Mouse (Mus musculus) MEL (cell line): ENCODE results near the gene Ddx18. TPM values are rescaled to one million over a fixed set of nuclear protein-coding genes. Genes with fewer than 3 reads are reported as not detected.

Experiments used
- DNase-seq: peaks from one replicate; pipeline ENCODE4 v3.0.0; 2011; ENCODE audit warnings: low read depth, low spot score
- H3K27ac ChIP-seq: 2 replicates; pipeline ENCODE4 v1.5.1; 2012; ENCODE audit warnings: low read depth, mild to moderate bottlenecking, control low read depth, low read length, moderate library complexity; ENCODE audit not compliant: control insufficient read depth
- H3K27me3 ChIP-seq, 2 experiments: fragments of 150-350 bp in 1 of 2; sonication (generic) in 1 of 2; 2 replicates each; pipeline ENCODE4 v1.6.1; 2012; ENCODE audit warnings: low read length in 2 of 2, mild to moderate bottlenecking in 2 of 2, improper control_type of control experiment in 1 of 2, moderate library complexity in 1 of 2; ENCODE audit not compliant: insufficient read depth in 2 of 2, control insufficient read depth in 1 of 2
- H3K36me3 ChIP-seq, 2 experiments: 2 replicates each; pipeline ENCODE4 v1.6.1; 2012 to 2014; ENCODE audit warnings: low read length in 2 of 2, improper control_type of control experiment in 1 of 2, inconsistent platforms in 1 of 2, mild to moderate bottlenecking in 1 of 2; ENCODE audit not compliant: insufficient read depth in 2 of 2, control insufficient read depth in 1 of 2
- H3K4me1 ChIP-seq, 2 experiments: fragments of 150-350 bp in 1 of 2; sonication (generic) in 1 of 2; 2 replicates each; pipeline ENCODE4 v1.6.1; 2012; ENCODE audit warnings: low read length in 2 of 2, improper control_type of control experiment in 1 of 2, mild to moderate bottlenecking in 1 of 2; ENCODE audit not compliant: insufficient read depth in 2 of 2, control insufficient read depth in 1 of 2
- H3K4me3 ChIP-seq, 2 experiments: fragments of 150-350 bp in 1 of 2; sonication (generic) in 1 of 2; 2 replicates each; pipeline ENCODE4 v1.5.1; 2012; ENCODE audit warnings: low read depth in 2 of 2, low read length in 2 of 2, mild to moderate bottlenecking in 2 of 2, moderate library complexity in 2 of 2, control low read depth in 1 of 2, improper control_type of control experiment in 1 of 2; ENCODE audit not compliant: control insufficient read depth in 1 of 2, insufficient read depth in 1 of 2
- H3K79me2 ChIP-seq: 2 replicates; pipeline ENCODE4 v1.6.1; 2012; ENCODE audit warnings: mild to moderate bottlenecking, low read length, moderate library complexity; ENCODE audit not compliant: control insufficient read depth, poor library complexity, insufficient read depth
- H3K9ac ChIP-seq: 2 replicates; pipeline ENCODE4 v1.6.1; 2012; ENCODE audit warnings: low read depth, mild to moderate bottlenecking, control low read depth, low read length, moderate library complexity; ENCODE audit not compliant: control insufficient read depth, poor library complexity, severe bottlenecking
- H3K9me3 ChIP-seq: fragments of 150-350 bp; sonication (generic); replicated peaks from 2 replicates; pipeline ENCODE4 v1.6.1; 2012; ENCODE audit warnings: mild to moderate bottlenecking, low read length, improper control_type of control experiment, moderate library complexity; ENCODE audit not compliant: insufficient read depth
- CHD2 ChIP-seq: IDR thresholded peaks from 2 replicates; pipeline ENCODE4 v1.6.1; 2011; ENCODE audit warnings: low read length, improper control_type of control experiment
- E2F4 ChIP-seq: IDR thresholded peaks from 2 replicates; pipeline ENCODE4 v1.6.1; 2011; ENCODE audit warnings: low read depth, low read length, improper control_type of control experiment, borderline replicate concordance
- EP300 ChIP-seq, 2 experiments: IDR thresholded peaks; 2 replicates each; pipeline ENCODE4 v1.6.1; 2011; ENCODE audit warnings: improper control_type of control experiment in 2 of 2, low read length in 2 of 2, low read depth in 1 of 2, mild to moderate bottlenecking in 1 of 2
- ETS1 ChIP-seq: IDR thresholded peaks from 2 replicates; pipeline ENCODE4 v1.6.1; 2012; ENCODE audit warnings: low read depth, mild to moderate bottlenecking, inconsistent platforms, low read length, improper control_type of control experiment, moderate library complexity
- GABPA ChIP-seq: IDR thresholded peaks from 2 replicates; pipeline ENCODE4 v1.6.1; 2012; ENCODE audit warnings: low read depth, mild to moderate bottlenecking, inconsistent platforms, low read length, improper control_type of control experiment, moderate library complexity
- GATA1 ChIP-seq: IDR thresholded peaks from 2 replicates; pipeline ENCODE4 v1.6.1; 2011; ENCODE audit warnings: low read depth, low read length, improper control_type of control experiment
- MAFK ChIP-seq: IDR thresholded peaks from 2 replicates; pipeline ENCODE4 v1.6.1; 2011; ENCODE audit warnings: low read depth, mild to moderate bottlenecking, low read length, improper control_type of control experiment, borderline replicate concordance
- MAX ChIP-seq: IDR thresholded peaks from 2 replicates; pipeline ENCODE4 v1.6.1; 2011; ENCODE audit warnings: low read length, improper control_type of control experiment
- POLR2AphosphoS5 ChIP-seq: IDR thresholded peaks from 2 replicates; pipeline ENCODE4 v1.6.1; 2012; ENCODE audit warnings: low read depth, borderline replicate concordance, mild to moderate bottlenecking, inconsistent platforms, low read length, moderate library complexity, mixed read lengths
- TAL1 ChIP-seq: IDR thresholded peaks from 2 replicates; pipeline ENCODE4 v1.6.1; 2012; ENCODE audit warnings: mild to moderate bottlenecking, inconsistent platforms, low read length, moderate library complexity, mixed read lengths
- ZMIZ1 ChIP-seq: IDR thresholded peaks from 2 replicates; pipeline ENCODE4 v1.6.1; 2012; ENCODE audit warnings: low read depth, mild to moderate bottlenecking, inconsistent platforms, low read length, improper control_type of control experiment, moderate library complexity
- ZNF384 ChIP-seq: IDR thresholded peaks from 2 replicates; pipeline ENCODE4 v1.6.1; 2012; ENCODE audit warnings: low read depth, mild to moderate bottlenecking, inconsistent platforms, low read length, improper control_type of control experiment
- polyA plus RNA-seq, 2 experiments: library from polyadenylated mRNA; stranded (reverse) in 1 of 2; unstranded in 1 of 2; fragments of >175 nt in 1 of 2; fragments of >200 nt in 1 of 2; gene quantifications; 2 replicates each; pipeline versions ENCODE4 v1.2.1 to v1.2.4; 2012; ENCODE audit warnings: low replicate concordance in 2 of 2, low read depth in 1 of 2; ENCODE audit not compliant: insufficient read length in 2 of 2, insufficient read depth in 1 of 2, missing spikeins in 1 of 2
- total RNA-seq: library from RNA; depleted of rRNA; stranded (reverse); fragments of 300-350 nt; gene quantifications from 2 replicates; pipeline ENCODE4 v1.2.3, GENCODE M21; 2012; rRNA removed

Gene Ddx18
- total and polyA plus RNA-seq, 3 experiments, result 125 to 185 TPM; not detected in 1

GRCm38 (mm10) chr1:121511186-121511585 lies 56.6 kb downstream of the Ddx18 start:
- H3K4me1 ChIP-seq, result peaks cover 5 to 20% of the 10 kb centered on the region in 2 experiments; a peak in 3 of 4 replicates
- TF ChIP-seq CHD2 (no peak), GABPA (no peak), POLR2AphosphoS5 (no peak), E2F4 (no peak), MAX (no peak)

GRCm38 (mm10) chr1:121510420-121511140 lies 57.2 kb downstream of the Ddx18 start:
- H3K27me3 ChIP-seq, result no peaks in the 10 kb centered on the region
- H3K4me1 ChIP-seq, result peaks cover 5 to 20% of the 10 kb centered on the region in 2 experiments; a peak in 3 of 4 replicates
- H3K27ac ChIP-seq, result no peak overlapping the region
- peak; percentile 66 for DNase-seq
- peaks cover 0 to 10% of the 10 kb centered on the region in 2 experiments; a peak in 2 of 4 replicates for H3K36me3 ChIP-seq
- TF ChIP-seq ZNF384, result peak; percentile 51; the same call in 1 of the 2 replicates
- no peak for TF ChIP-seq EP300 (IDR thresholded peaks at IDR 0.05; ENCODE audit: low read depth in 1 of 2, low read length in 2 of 2)
- TF ChIP-seq GATA1, result peak; percentile 23; the same call in 1 of the 2 replicates
- no peak overlapping the region for H3K9ac ChIP-seq
- no peaks in the 10 kb centered on the region for H3K79me2 ChIP-seq
- H3K4me3 ChIP-seq, result no peak overlapping the region
- H3K9me3 ChIP-seq, result no peaks in the 10 kb centered on the region

More at GRCm38 (mm10) chr1:121511186-121511585, 56.6 kb downstream of the Ddx18 start:
- no peak overlapping the region for H3K27ac ChIP-seq
- no peaks in the 10 kb centered on the region for H3K9me3 ChIP-seq
- peaks cover 0 to 10% of the 10 kb centered on the region in 2 experiments; a peak in 2 of 4 replicates for H3K36me3 ChIP-seq
- no peak overlapping the region for H3K4me3 ChIP-seq
- no peak overlapping the region for H3K9ac ChIP-seq
- DNase-seq, result peak; percentile 30
- no peaks in the 10 kb centered on the region for H3K27me3 ChIP-seq
- no peaks in the 10 kb centered on the region for H3K79me2 ChIP-seq

GRCm38 (mm10) chr1:121508729-121509128 lies 59.1 kb downstream of the Ddx18 start:
- no peak overlapping the region for H3K4me3 ChIP-seq
- no peak overlapping the region for H3K27ac ChIP-seq
- H3K36me3 ChIP-seq, result peaks cover 0 to 10% of the 10 kb centered on the region in 2 experiments; a peak in 2 of 4 replicates
- H3K9me3 ChIP-seq, result no peaks in the 10 kb centered on the region
- no peaks in the 10 kb centered on the region for H3K27me3 ChIP-seq
- H3K9ac ChIP-seq, result no peak overlapping the region
- peak; percentile 35 for DNase-seq
- H3K4me1 ChIP-seq, result peaks cover 5 to 20% of the 10 kb centered on the region in 2 experiments; a peak in 3 of 4 replicates
- H3K79me2 ChIP-seq, result no peaks in the 10 kb centered on the region
- TF ChIP-seq MAFK (no peak), TAL1 (no peak), ETS1 (no peak), GABPA (no peak), CHD2 (no peak), ZMIZ1 (no peak)

Other genes with a start within 250 kb of the Ddx18 start
- 11.0 and 16.9 TPM in 2 replicates for gene Insig2, start 235.4 kb downstream of the Ddx18 start, total RNA-seq
- 10 to 100 TPM in 1 of 2 experiments, not detected in 1; 16.1 TPM for gene Insig2, start 235.4 kb downstream of the Ddx18 start, polyA plus RNA-seq
- gene Ccdc93, start 136.9 kb downstream of the Ddx18 start, total RNA-seq, result 18.0 and 21.3 TPM in 2 replicates
- gene Ccdc93, start 136.9 kb downstream of the Ddx18 start, polyA plus RNA-seq, result 10 to 100 TPM in 1 of 2 experiments, not detected in 1; 21.5 TPM
- not detected in 2 replicates for gene Htr5b, start 39.5 kb downstream of the Ddx18 start, total RNA-seq
- not detected for gene Htr5b, start 39.5 kb downstream of the Ddx18 start, polyA plus RNA-seq